Mouse (Mus musculus) cortical plate, adult 2 months (tissue): ENCODE data around the gene Card10.

Experiments
- CTCF ChIP-seq: fragments of 200-500 bp; IDR thresholded peaks from 2 replicates; pipeline ENCODE4 v1.5.1; 2011; ENCODE audit warnings: mild to moderate bottlenecking, control low read depth, low read length; ENCODE audit not compliant: insufficient read depth; ENCODE audit errors: extremely low read depth
- POLR2A ChIP-seq: fragments of 200-500 bp; IDR thresholded peaks from 2 replicates; pipeline ENCODE4 v1.6.1; 2011; ENCODE audit warnings: mild to moderate bottlenecking, low read length, control low read depth; ENCODE audit not compliant: insufficient read depth; ENCODE audit errors: extremely low read depth

DNA sequence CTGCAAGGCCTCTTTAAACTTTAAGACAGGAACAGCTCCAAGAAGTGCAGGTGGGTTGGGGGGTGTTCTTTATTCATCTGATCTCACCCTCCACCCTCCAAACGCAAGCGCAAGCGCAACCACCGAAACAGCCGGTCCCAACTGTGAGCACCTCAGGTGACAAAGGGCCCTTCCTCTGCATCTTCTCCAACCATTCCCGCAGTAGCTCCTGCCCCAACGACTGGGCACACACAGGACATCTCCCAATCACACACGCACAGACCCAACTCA lies 5.8 kb downstream of the Card10 start:
- TF ChIP-seq CTCF (no peak), POLR2A (no peak)
